Mouse (Mus musculus) forebrain, embryonic 11.5 days (tissue): Measurements from ENCODE around the gene Zfhx2. TPM values are rescaled to one million over a fixed set of nuclear protein-coding genes. Genes with fewer than 3 reads are reported as not detected.

ENCODE experiments used
- ATAC-seq: fragments of 200-750 bp; cut with Nextera tagmentation; replicated peaks from 2 replicates; pipeline ENCODE4 v1.8.0; 2017; ENCODE audit warnings: moderate TSS enrichment; ENCODE audit not compliant: low FRiP score
- DNase-seq: peaks from one replicate; pipeline ENCODE4 v3.0.0-alpha.2; 2017; ENCODE audit warnings: low spot score
- H3K27ac ChIP-seq: fragments of 300-500 bp; sonication (generic); 2 replicates; pipeline ENCODE4 v1.5.1; 2014; ENCODE audit warnings: low read depth, low read length
- H3K27me3 ChIP-seq: fragments of 300-500 bp; sonication (generic); 2 replicates; pipeline ENCODE4 v1.6.1; 2014; ENCODE audit warnings: mild to moderate bottlenecking, low read length, mixed read lengths; ENCODE audit not compliant: control insufficient read depth, insufficient read depth
- H3K36me3 ChIP-seq: fragments of 300-500 bp; sonication (generic); 2 replicates; pipeline ENCODE4 v1.6.1; 2014; ENCODE audit warnings: mild to moderate bottlenecking, low read length, moderate library complexity, mixed read lengths; ENCODE audit not compliant: control insufficient read depth, insufficient read depth
- H3K4me1 ChIP-seq: fragments of 300-500 bp; sonication (generic); replicated peaks from 2 replicates; pipeline ENCODE4 v1.6.1; 2014; ENCODE audit warnings: low read length, mixed read lengths; ENCODE audit not compliant: control insufficient read depth, insufficient read depth
- H3K4me2 ChIP-seq: fragments of 300-500 bp; sonication (generic); 2 replicates; pipeline ENCODE4 v1.6.1; 2014; ENCODE audit warnings: low read depth, mild to moderate bottlenecking, low read length, moderate library complexity, mixed read lengths; ENCODE audit not compliant: severe bottlenecking
- H3K4me3 ChIP-seq: fragments of 300-500 bp; sonication (generic); 2 replicates; pipeline ENCODE4 v1.5.1; 2014; ENCODE audit warnings: low read depth, low read length
- H3K9ac ChIP-seq: fragments of 300-500 bp; sonication (generic); 2 replicates; pipeline ENCODE4 v1.6.1; 2014; ENCODE audit warnings: low read length
- H3K9me3 ChIP-seq: fragments of 300-500 bp; sonication (generic); 2 replicates; pipeline ENCODE4 v1.6.1; 2016; ENCODE audit warnings: low read length, mixed read lengths; ENCODE audit not compliant: control insufficient read depth
- WGBS: fragments of 180-500 bp; shearing (Covaris S2); extraction: QIAGEN DNeasy Blood & Tissue Kit; methylation state at CpG from one replicate; pipeline ENCODE4 v1.1.7; 2014; 5-methylcytosine and 5-hydroxymethylcytosine counted together
- polyA plus RNA-seq: library from polyadenylated mRNA; unstranded; fragments of >200 nt; fragmentation: Nextera tagmentation; extraction: Ambion mirVana; gene quantifications from 2 replicates; pipeline ENCODE4 v1.2.1, GENCODE M21; 2014

Zfhx2 gene
- polyA plus RNA-seq, 1 experiment from 2014 or later = 15.9 TPM

DNA sequence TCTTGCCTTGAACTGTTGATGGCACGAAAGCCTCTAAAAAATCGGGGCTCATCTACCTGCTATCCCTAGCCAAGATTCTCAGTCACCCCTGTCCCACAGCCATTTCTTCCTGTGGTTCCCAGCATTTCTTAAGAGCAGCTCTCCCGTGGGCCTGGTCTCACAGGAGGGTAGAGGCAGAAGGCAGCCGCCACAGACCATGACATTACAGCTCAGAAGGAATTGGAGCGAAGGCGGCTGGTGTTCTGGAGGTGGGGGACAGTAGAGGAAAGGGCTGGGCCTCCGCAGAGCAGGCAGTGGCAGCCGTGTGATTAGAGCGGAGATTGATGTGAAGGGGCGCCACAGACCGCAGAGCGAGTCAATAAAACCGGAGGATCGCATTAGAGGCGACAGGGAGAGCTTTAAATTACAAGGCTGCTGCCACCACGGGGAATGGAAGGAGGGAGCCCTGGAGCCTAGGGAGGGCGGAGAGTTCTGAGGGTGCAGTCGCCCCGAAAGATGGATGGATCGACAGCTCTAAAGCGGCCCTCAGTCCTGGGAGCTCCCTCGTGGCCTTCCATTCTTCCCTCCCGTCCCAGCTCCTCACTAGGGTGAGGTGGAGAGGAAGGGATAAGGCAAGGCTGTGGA, 13.6 kb downstream of the Zfhx2 start:
- Histone ChIP-seq H3K36me3 (no peaks in the 10 kb centered on the region), H3K4me2 (no peak overlapping the region; the same call in 1 of the 2 replicates), H3K27me3 (no peaks in the 10 kb centered on the region; the same call in 1 of the 2 replicates), H3K4me3 (no peak overlapping the region), H3K27ac (no peak overlapping the region), H3K9ac (no peak overlapping the region), H3K4me1 (peaks cover 15% of the 10 kb centered on the region; the same call in 1 of the 2 replicates), H3K9me3 (no peaks in the 10 kb centered on the region)
- peak; percentile 59 for ATAC-seq
- 4% methylated on average over 23 of the region's 23 CpGs for WGBS
- no peak for DNase-seq

DNA sequence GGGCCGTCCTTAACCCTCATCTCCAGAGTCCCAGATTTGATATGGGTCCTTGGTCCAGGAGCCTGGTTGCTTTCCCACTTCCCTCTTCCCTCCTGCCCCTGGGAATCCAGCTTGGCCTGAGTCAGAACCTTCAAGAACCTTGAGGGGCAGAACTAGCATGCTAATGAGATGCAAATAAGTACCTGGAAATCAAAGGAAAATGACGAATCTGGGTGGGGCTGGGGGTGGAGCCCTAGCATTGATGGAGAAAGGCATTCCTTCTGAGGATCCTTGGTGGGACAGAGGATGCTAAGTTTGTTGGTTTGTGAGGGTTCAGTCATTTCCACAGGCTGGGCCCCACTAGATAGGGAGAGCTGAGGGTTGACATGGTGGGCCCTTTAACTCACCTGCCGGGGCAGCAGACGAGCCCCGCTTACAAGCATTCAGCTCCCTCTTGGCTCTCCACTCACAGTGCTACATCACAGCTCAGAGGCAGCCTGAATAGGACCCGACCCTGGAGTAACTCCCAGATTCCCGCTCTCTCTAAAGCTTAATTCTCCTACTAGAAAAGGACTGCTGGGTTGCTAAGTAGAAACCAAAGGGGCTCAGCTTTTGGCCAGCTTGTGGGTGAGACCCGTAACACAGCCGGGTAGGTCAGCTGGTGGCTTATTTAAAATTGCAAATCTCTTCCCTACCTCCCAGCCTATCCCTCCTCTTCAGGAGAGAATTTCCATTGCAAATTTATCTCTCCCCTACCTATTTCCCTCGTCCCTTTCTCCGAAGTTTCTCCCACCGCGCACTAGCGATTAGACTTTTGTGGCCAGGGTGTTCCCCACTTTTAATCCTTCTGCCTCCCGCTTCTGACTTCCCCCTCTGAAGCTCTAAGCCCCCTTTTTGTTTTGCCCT, 14.4 kb downstream of the Zfhx2 start:
- peaks cover 15% of the 10 kb centered on the region; the same call in 1 of the 2 replicates for H3K4me1 ChIP-seq
- no peaks in the 10 kb centered on the region for H3K9me3 ChIP-seq
- 11% methylated on average over 15 of the region's 15 CpGs for WGBS
- peak overlapping the region; percentile 18; the same call in 1 of the 2 replicates for H3K4me2 ChIP-seq
- H3K27me3 ChIP-seq = no peaks in the 10 kb centered on the region; the same call in 1 of the 2 replicates
- DNase-seq (no peak), ATAC-seq (peak; percentile 40; the same call in 1 of the 2 replicates)
- no peak overlapping the region; the same call in 1 of the 2 replicates for H3K9ac ChIP-seq
- H3K4me3 ChIP-seq = no peak overlapping the region
- 0 out of 2 replicates have a peak overlapping the region, but pooled peaks have one; percentile 18 for H3K27ac ChIP-seq
- H3K36me3 ChIP-seq = no peaks in the 10 kb centered on the region

DNA sequence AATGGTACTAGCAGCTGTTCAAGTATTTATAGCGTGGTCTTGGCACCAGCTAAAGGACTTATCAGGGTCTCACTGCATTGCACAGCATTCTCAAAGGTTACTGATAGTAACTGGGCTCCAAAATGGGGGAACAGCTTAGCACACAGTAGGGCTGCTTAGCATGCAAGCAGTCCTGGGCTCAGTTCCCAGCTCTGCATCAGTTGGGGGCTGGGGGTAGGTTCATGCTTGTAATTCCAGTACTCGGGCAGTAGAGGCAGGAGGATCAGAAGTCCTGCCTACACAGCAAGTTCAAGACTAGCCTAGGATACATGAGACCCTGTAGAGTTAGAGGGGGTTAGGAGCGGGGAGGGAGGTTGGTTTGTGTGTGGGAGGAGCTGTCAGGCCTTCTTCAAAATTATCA, 15.2 kb downstream of the Zfhx2 start:
- no peak for DNase-seq
- Histone ChIP-seq H3K27me3 (no peaks in the 10 kb centered on the region; the same call in 1 of the 2 replicates), H3K36me3 (no peaks in the 10 kb centered on the region), H3K4me1 (peaks cover 15% of the 10 kb centered on the region; the same call in 1 of the 2 replicates), H3K27ac (no peak overlapping the region), H3K9me3 (no peaks in the 10 kb centered on the region), H3K4me2 (no peak overlapping the region), H3K9ac (no peak overlapping the region), H3K4me3 (no peak overlapping the region)
- WGBS = 69% methylated on average over 3 of the region's 3 CpGs
- no peak for ATAC-seq

GRCm38 (mm10) chr14:55076224-55076623, 15.9 kb downstream of the Zfhx2 start:
- H3K4me1 ChIP-seq = peaks cover 15% of the 10 kb centered on the region; the same call in 1 of the 2 replicates
- no peaks in the 10 kb centered on the region; the same call in 1 of the 2 replicates for H3K36me3 ChIP-seq
- ATAC-seq (no peak), DNase-seq (no peak)
- WGBS = 73% methylated on average over 6 of the region's 6 CpGs
- no peaks in the 10 kb centered on the region for H3K9me3 ChIP-seq
- H3K27me3 ChIP-seq = no peaks in the 10 kb centered on the region; the same call in 1 of the 2 replicates
- H3K9ac ChIP-seq = no peak overlapping the region
- H3K4me3 ChIP-seq = no peak overlapping the region
- no peak overlapping the region for H3K4me2 ChIP-seq
- H3K27ac ChIP-seq = no peak overlapping the region

DNA sequence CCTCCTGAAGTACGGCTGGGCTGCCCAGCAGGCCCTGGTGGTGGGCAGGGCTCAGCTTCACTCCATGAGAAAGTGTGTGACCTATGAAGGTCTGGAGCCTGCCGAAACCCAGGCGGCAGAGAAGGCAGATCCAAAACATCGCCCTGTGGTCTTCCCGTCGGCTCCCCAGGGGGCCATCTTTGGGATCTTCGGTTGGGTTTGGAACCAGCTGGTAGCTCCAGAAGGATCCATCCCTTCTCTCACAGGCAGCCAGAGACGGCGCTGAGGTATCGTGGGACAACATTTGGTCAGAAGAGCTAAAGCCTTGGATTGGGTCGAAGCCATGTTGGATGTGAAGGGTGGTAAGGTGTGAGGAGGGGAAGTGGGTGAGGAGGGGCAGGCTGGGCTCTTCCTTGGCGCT, 17.7 kb downstream of the Zfhx2 start:
- no peaks in the 10 kb centered on the region for H3K9me3 ChIP-seq
- H3K4me2 ChIP-seq = no peak overlapping the region
- H3K4me3 ChIP-seq = no peak overlapping the region
- H3K36me3 ChIP-seq = no peaks in the 10 kb centered on the region; the same call in 1 of the 2 replicates
- ATAC-seq (no peak), DNase-seq (no peak)
- peaks cover 14% of the 10 kb centered on the region; the same call in 1 of the 2 replicates for H3K4me1 ChIP-seq
- 93% methylated on average over 12 of the region's 12 CpGs for WGBS
- no peak overlapping the region for H3K9ac ChIP-seq
- H3K27me3 ChIP-seq = no peaks in the 10 kb centered on the region; the same call in 1 of the 2 replicates
- H3K27ac ChIP-seq = no peak overlapping the region

DNA sequence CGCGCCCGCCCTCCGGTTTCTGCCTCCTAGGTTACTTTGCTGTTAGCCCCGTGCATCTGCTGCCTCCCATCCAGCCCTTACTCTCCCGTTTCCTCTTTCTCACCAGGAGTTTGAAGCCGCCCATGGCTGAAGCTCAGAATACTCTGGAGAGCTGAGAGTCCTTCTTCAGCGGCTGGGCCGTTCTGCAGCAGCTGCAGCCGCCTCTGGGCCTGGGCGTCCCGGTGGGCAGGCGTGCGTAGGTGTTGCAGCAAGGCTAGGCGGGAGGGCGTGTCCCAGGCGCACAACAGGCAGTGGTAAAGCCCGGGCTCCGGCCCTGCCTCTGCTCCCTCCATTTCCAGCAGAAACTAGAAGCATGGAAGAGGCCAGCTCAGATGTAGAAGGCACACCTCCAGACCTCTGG, 20.4 kb downstream of the Zfhx2 start:
- ATAC-seq (no peak), DNase-seq (no peak)
- Histone ChIP-seq H3K27me3 (no peaks in the 10 kb centered on the region; the same call in 1 of the 2 replicates), H3K4me2 (no peak overlapping the region), H3K4me3 (no peak overlapping the region), H3K27ac (no peak overlapping the region), H3K9me3 (no peaks in the 10 kb centered on the region), H3K36me3 (peaks cover under 1% of the 10 kb centered on the region; the same call in 1 of the 2 replicates), H3K4me1 (no peaks in the 10 kb centered on the region; the same call in 1 of the 2 replicates), H3K9ac (no peak overlapping the region; the same call in 1 of the 2 replicates)
- WGBS = 32% methylated on average over 19 of the region's 19 CpGs

DNA sequence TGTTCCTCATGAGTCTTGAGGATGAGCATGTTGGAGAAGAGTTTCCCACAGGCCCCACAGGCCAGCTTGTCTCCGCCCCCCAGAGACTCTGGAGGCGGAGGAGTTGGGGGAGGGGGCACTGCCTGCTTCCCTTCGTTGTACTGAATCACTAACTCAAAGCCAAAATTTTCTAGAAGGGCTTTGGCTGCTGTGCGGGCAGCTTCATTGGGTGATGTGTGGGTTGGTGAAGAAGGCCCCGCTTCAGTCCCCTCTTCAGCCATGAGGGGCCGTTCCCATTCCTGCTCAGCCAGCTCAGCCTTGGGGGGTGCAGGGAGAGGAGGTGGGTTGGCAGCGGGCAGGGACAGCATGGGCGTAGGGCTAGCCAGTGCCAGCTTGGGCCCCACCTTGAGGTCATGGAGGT, 26.1 kb downstream of the Zfhx2 start:
- H3K9ac ChIP-seq = no peak overlapping the region
- no peak for ATAC-seq
- H3K9me3 ChIP-seq = no peaks in the 10 kb centered on the region
- peaks cover 6% of the 10 kb centered on the region; the same call in 1 of the 2 replicates for H3K36me3 ChIP-seq
- DNase-seq = no peak
- no peak overlapping the region for H3K4me3 ChIP-seq
- no peak overlapping the region for H3K4me2 ChIP-seq
- peaks cover 5% of the 10 kb centered on the region for H3K4me1 ChIP-seq
- H3K27ac ChIP-seq = no peak overlapping the region
- 89% methylated on average over 8 of the region's 8 CpGs for WGBS
- no peaks in the 10 kb centered on the region for H3K27me3 ChIP-seq

GRCm38 (mm10) chr14:55065391-55065790, 26.7 kb downstream of the Zfhx2 start:
- H3K27me3 ChIP-seq = no peaks in the 10 kb centered on the region
- no peak overlapping the region for H3K4me2 ChIP-seq
- H3K4me3 ChIP-seq = no peak overlapping the region
- DNase-seq (no peak), ATAC-seq (no peak)
- no peak overlapping the region for H3K27ac ChIP-seq
- H3K4me1 ChIP-seq = peaks cover 5% of the 10 kb centered on the region
- H3K36me3 ChIP-seq = peaks cover 6% of the 10 kb centered on the region; the same call in 1 of the 2 replicates
- 91% methylated on average over 13 of the region's 13 CpGs for WGBS
- H3K9ac ChIP-seq = no peak overlapping the region
- H3K9me3 ChIP-seq = no peaks in the 10 kb centered on the region
